Mouse (Mus musculus) cortical plate, adult 2 months (tissue): ENCODE measurements at regions not wholly inside any gene's neighbourhood (a gene's known extent, or its start where the extent isn't known, plus 50 kb on each side); places are given as distances from the start of the nearest gene placed in this dataset.

Source experiments
- CTCF ChIP-seq: fragments of 200-500 bp; IDR thresholded peaks from 2 replicates; pipeline ENCODE4 v1.5.1; 2011; ENCODE audit warnings: mild to moderate bottlenecking, control low read depth, low read length; ENCODE audit not compliant: insufficient read depth; ENCODE audit errors: extremely low read depth
- POLR2A ChIP-seq: fragments of 200-500 bp; IDR thresholded peaks from 2 replicates; pipeline ENCODE4 v1.6.1; 2011; ENCODE audit warnings: mild to moderate bottlenecking, low read length, control low read depth; ENCODE audit not compliant: insufficient read depth; ENCODE audit errors: extremely low read depth

DNA sequence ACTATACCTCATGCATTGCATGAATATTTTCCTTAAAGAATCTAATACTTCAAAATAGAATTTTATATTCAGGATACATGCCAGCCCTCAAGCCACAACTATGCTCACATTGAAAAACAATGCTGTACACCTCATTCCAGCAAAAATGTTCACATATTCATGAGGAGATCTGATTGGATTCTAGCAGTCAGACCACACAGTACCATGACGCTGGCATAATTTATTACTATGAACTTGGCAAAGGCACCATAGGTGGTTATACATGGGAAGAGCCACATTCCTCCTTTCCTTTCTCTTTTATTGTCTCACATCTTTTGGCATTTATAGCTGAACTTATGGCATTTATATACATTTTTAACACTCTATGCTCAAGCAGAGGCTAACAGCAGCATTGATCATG is 499.8 kb upstream of the Adamts5 start:
- TF ChIP-seq POLR2A (no peak), CTCF (no peak)
